Mouse (Mus musculus): ENCODE measurements around the gene Cpsf3.

DNA sequence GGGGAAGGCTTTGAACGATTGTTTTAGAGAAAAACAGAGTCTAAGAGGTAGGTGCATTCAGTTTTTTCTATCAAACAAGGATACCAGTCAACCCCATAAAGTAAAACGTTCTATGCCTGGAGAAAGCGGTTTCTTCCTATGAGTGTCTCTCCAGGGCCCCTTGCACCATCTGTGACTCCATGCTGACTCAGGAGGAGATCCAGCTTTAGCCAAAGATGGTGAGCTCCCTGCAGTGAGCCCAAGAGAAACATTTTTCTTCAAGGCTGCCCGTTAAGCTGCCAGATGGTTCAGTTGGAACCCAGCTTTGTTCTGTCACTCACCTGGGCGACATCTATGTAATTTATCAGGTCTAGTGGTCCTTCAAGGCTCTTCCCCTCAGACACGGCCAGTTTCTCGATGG lies 10.7 kb upstream of the Cpsf3 start:
- TF ChIP-seq JUND (conservative IDR thresholded peaks at IDR 0.05; ENCODE audit: low read depth, low read length) (no peak), BHLHE40 (IDR thresholded peaks at IDR 0.05; ENCODE audit: low read depth, low read length) (no peak), EP300 (IDR thresholded peaks at IDR 0.05; ENCODE audit: low read length) (no peak), CTCF (conservative IDR thresholded peaks at IDR 0.05 in 1 of 2, IDR thresholded peaks at IDR 0.05 in 1 of 2; ENCODE audit: low read depth in 2 of 2, low read length in 2 of 2) (no peak), POLR2A (IDR thresholded peaks at IDR 0.05; ENCODE audit: low read depth, low read length) (no peak), RCOR1 (conservative IDR thresholded peaks at IDR 0.05; ENCODE audit: low read depth, low read length) (no peak), MAFK (IDR thresholded peaks at IDR 0.05; ENCODE audit: insufficient replicate concordance, low read length) (no peak), RAD21 (IDR thresholded peaks at IDR 0.05; ENCODE audit: low read depth, low read length) (no peak), MEF2A (IDR thresholded peaks at IDR 0.05; ENCODE audit: borderline replicate concordance, low read depth, low read length) (no peak)
